Mouse (Mus musculus) lung, embryonic 16.5 days (tissue): ENCODE results near the gene Tyro3. TPM values are rescaled to one million over a fixed set of nuclear protein-coding genes. Genes with fewer than 3 reads are reported as not detected.
A peak's percentile ranks its signal among the peaks of the same experiment; 100 is the strongest.

Experiments
- ATAC-seq: fragments of 200-750 bp; cut with Nextera tagmentation; 2 replicates; pipeline ENCODE4 v1.8.0; 2017; ENCODE audit warnings: low read depth, mild to moderate bottlenecking, moderate library complexity
- H3K27ac ChIP-seq: fragments of 300-500 bp; sonication (generic); 2 replicates; pipeline ENCODE4 v1.5.1; 2014; ENCODE audit warnings: mild to moderate bottlenecking, control low read depth, low read length
- H3K27me3 ChIP-seq: fragments of 300-500 bp; sonication (generic); 2 replicates; pipeline ENCODE4 v1.6.1; 2014; ENCODE audit warnings: low read depth, low read length, mixed read lengths; ENCODE audit not compliant: control insufficient read depth, insufficient read depth
- H3K36me3 ChIP-seq: fragments of 300-500 bp; sonication (generic); 2 replicates; pipeline ENCODE4 v1.6.1; 2014; ENCODE audit warnings: low read length; ENCODE audit not compliant: control insufficient read depth, insufficient read depth
- H3K4me1 ChIP-seq: fragments of 300-500 bp; sonication (generic); replicated peaks from 2 replicates; pipeline ENCODE4 v1.6.1; 2014; ENCODE audit warnings: low read length, mixed read lengths; ENCODE audit not compliant: control insufficient read depth, insufficient read depth
- H3K4me2 ChIP-seq: fragments of 300-500 bp; sonication (generic); 2 replicates; pipeline ENCODE4 v1.6.1; 2014; ENCODE audit warnings: low read depth, low read length, control low read depth
- H3K4me3 ChIP-seq: fragments of 300-500 bp; sonication (generic); 2 replicates; pipeline ENCODE4 v1.5.1; 2014; ENCODE audit warnings: mild to moderate bottlenecking, low read length, control low read depth
- H3K9ac ChIP-seq: fragments of 300-500 bp; sonication (generic); 2 replicates; pipeline ENCODE4 v1.6.1; 2014; ENCODE audit warnings: low read length, control low read depth
- H3K9me3 ChIP-seq: fragments of 300-500 bp; sonication (generic); 2 replicates; pipeline ENCODE4 v1.6.1; 2016; ENCODE audit warnings: low read length; ENCODE audit not compliant: control insufficient read depth
- WGBS: fragments of 180-500 bp; shearing (Covaris S2); extraction: QIAGEN DNeasy Blood & Tissue Kit; methylation state at CpG from one replicate; pipeline ENCODE4 v1.1.7; 2014; 5-methylcytosine and 5-hydroxymethylcytosine counted together
- polyA plus RNA-seq: library from polyadenylated mRNA; unstranded; fragments of >200 nt; fragmentation: Nextera tagmentation; extraction: Ambion mirVana; gene quantifications from 2 replicates; pipeline ENCODE4 v1.2.1, GENCODE M21; 2015

Tyro3 gene
- polyA plus RNA-seq, 1 experiment from 2014 or later, result 20.1 TPM

DNA sequence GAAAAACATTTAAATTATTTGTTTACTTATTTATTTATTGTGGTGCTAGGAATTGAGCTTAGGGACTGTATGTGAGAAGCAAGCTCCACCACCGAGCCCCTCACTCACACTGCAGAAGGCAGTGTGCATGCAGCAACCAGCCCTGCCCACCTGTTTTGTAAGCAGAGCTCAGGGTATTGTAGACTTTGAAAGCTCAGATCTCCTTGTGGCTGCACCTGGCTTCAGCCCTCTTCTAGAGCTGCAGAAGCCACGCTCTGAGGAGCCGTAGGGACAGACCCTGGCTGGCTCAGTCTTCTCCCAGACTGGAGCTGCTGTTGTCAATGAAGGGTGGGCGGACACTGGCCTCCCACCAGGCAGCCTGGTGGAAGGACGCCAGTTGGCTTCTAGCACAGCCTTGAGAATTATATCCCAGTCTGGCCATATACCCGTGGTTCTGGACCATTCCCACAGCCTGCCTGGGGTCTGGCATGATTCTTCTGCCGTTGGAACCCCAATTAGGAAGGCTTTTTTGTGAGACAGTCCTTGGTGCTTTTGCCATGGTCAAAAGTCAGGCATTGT is 16.9 kb downstream of the Tyro3 start:
- peak; percentile 68 for ATAC-seq
- Histone ChIP-seq H3K9ac (no peak overlapping the region), H3K27me3 (no peaks in the 10 kb centered on the region), H3K4me3 (no peak overlapping the region), H3K9me3 (no peaks in the 10 kb centered on the region), H3K27ac (peak overlapping the region; percentile 23; the same call in 1 of the 2 replicates), H3K4me2 (no peak overlapping the region), H3K36me3 (peaks cover 4% of the 10 kb centered on the region), H3K4me1 (0 out of 2 replicates have a peak, but pooled peaks cover 2% of the 10 kb centered on the region)
- 60% methylated on average over 7 of the region's 7 CpGs for WGBS

DNA sequence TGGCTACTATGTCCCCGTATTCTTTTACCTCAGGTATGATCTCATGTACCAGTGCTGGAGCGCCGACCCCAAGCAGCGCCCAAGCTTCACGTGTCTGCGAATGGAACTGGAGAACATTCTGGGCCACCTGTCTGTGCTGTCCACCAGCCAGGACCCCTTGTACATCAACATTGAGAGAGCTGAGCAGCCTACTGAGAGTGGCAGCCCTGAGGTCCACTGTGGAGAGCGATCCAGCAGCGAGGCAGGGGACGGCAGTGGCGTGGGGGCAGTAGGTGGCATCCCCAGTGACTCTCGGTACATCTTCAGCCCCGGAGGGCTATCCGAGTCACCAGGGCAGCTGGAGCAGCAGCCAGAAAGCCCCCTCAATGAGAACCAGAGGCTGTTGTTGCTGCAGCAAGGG is 19.1 kb downstream of the Tyro3 start:
- Histone ChIP-seq H3K4me3 (no peak overlapping the region), H3K9ac (no peak overlapping the region), H3K9me3 (no peaks in the 10 kb centered on the region), H3K27me3 (no peaks in the 10 kb centered on the region), H3K4me2 (no peak overlapping the region), H3K4me1 (0 out of 2 replicates have a peak, but pooled peaks cover 2% of the 10 kb centered on the region), H3K36me3 (peaks cover 2% of the 10 kb centered on the region), H3K27ac (no peak overlapping the region)
- WGBS, result 94% methylated on average over 13 of the region's 13 CpGs
- no peak for ATAC-seq

- H3K4me3 ChIP-seq, result no peak overlapping the region
- H3K27ac ChIP-seq, result no peak overlapping the region
- no peak for ATAC-seq
- no peaks in the 10 kb centered on the region for H3K9me3 ChIP-seq
- H3K4me2 ChIP-seq, result no peak overlapping the region
- H3K4me1 ChIP-seq, result 0 out of 2 replicates have a peak, but pooled peaks cover 2% of the 10 kb centered on the region
- peaks cover 2% of the 10 kb centered on the region for H3K36me3 ChIP-seq
- H3K27me3 ChIP-seq, result no peaks in the 10 kb centered on the region
- 78% methylated on average over 5 of the region's 5 CpGs for WGBS
- no peak overlapping the region for H3K9ac ChIP-seq
These were observed 19.5 kb downstream of the Tyro3 start for GRCm38 (mm10) chr2:119817047-119817446.

GRCm38 (mm10) chr2:119818668-119819272 is 21.2 kb downstream of the Tyro3 start:
- H3K27ac ChIP-seq, result peak overlapping the region; percentile 58

DNA sequence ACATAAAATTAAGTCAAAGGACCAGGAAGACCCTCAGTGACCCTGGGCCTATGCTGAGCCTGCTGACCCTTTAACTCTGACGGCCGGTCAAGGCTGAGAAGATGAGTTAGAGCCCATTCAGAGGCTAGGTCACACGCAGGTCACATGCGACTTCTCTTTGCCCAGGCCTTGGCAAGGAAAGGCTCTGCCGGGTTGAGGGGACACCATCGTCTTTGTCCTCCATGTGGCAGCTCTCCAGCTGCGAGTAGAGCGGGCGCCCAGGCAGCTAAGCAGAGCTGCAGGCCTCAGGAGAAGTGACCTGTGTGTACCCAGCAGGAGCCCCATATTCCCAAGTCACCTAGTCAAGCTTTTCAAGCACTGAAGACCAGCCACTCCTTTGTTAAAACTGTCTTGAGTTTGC is 23.6 kb downstream of the Tyro3 start:
- no peaks in the 10 kb centered on the region for H3K27me3 ChIP-seq
- no peak overlapping the region for H3K9ac ChIP-seq
- H3K9me3 ChIP-seq, result no peaks in the 10 kb centered on the region
- no peak overlapping the region for H3K4me2 ChIP-seq
- WGBS, result 80% methylated on average over 9 of the region's 9 CpGs
- H3K4me1 ChIP-seq, result 0 out of 2 replicates have a peak, but pooled peaks cover 2% of the 10 kb centered on the region
- no peak overlapping the region for H3K27ac ChIP-seq
- H3K36me3 ChIP-seq, result peaks cover 1% of the 10 kb centered on the region; the same call in 1 of the 2 replicates
- ATAC-seq, result no peak
- no peak overlapping the region for H3K4me3 ChIP-seq

More at GRCm38 (mm10) chr2:119818668-119819272, 21.2 kb downstream of the Tyro3 start:
- Histone ChIP-seq H3K4me3 (no peak overlapping the region), H3K9me3 (no peaks in the 10 kb centered on the region), H3K36me3 (peaks cover 2% of the 10 kb centered on the region), H3K27me3 (no peaks in the 10 kb centered on the region), H3K4me2 (no peak overlapping the region), H3K9ac (no peak overlapping the region), H3K4me1 (0 out of 2 replicates have a peak, but pooled peaks cover 2% of the 10 kb centered on the region)
- 39% methylated on average over 9 of the region's 9 CpGs for WGBS
- peak; percentile 70 for ATAC-seq

DNA sequence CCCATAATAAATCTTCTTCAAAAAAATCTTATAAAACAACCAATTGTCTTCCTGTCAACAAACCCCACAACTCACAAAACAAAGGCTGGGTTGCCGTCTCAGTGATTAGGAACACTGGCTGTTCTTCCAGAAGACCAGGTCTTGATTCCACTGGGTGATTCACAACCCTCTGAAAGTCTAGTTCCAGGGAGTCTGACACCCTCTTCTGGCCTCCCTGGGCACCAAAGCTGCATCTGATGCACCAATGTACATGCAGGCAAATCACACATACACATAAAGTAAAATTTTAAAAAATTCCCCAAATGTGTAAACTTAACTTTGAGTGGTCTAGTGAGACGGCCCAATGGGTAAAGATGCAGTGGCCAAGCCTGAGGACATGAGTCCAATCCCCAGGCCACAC is 33.0 kb downstream of the Tyro3 start:
- H3K27ac ChIP-seq, result no peak overlapping the region
- H3K36me3 ChIP-seq, result no peaks in the 10 kb centered on the region
- H3K4me1 ChIP-seq, result no peaks in the 10 kb centered on the region
- H3K9ac ChIP-seq, result no peak overlapping the region
- H3K9me3 ChIP-seq, result no peaks in the 10 kb centered on the region
- no peak for ATAC-seq
- H3K4me2 ChIP-seq, result no peak overlapping the region
- 63% methylated on average over 2 of the region's 2 CpGs for WGBS
- H3K4me3 ChIP-seq, result no peak overlapping the region
- H3K27me3 ChIP-seq, result no peaks in the 10 kb centered on the region

- Histone ChIP-seq H3K36me3 (no peaks in the 10 kb centered on the region), H3K4me2 (no peak overlapping the region), H3K9ac (no peak overlapping the region), H3K27me3 (no peaks in the 10 kb centered on the region), H3K9me3 (no peaks in the 10 kb centered on the region), H3K27ac (no peak overlapping the region), H3K4me3 (no peak overlapping the region), H3K4me1 (no peaks in the 10 kb centered on the region)
- WGBS, result 87% methylated on average over 4 of the region's 4 CpGs
- ATAC-seq, result no peak
These were observed 36.7 kb downstream of the Tyro3 start for GRCm38 (mm10) chr2:119834231-119834630.

DNA sequence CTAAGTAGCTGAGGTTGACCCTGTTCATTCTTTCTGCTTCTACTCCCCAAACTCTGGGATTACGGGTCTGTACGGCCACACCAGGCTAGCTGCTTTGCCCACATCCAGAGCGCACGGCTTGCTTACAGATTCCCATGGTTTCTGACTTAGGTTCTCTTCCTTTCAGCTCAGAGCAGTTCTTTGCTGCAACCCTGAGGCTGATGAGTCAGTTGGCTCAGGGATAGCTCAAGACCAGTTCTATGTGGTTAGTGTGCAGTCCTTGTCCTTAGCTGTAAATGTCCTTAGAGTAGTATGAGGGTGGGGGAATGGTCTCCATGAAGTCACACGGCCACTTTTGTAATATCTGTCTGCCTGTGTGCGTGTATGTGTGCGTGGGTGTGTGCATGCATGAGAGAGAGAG is 40.1 kb downstream of the Tyro3 start:
- Histone ChIP-seq H3K4me3 (no peak overlapping the region), H3K9ac (no peak overlapping the region), H3K27me3 (no peaks in the 10 kb centered on the region), H3K9me3 (no peaks in the 10 kb centered on the region), H3K4me2 (no peak overlapping the region), H3K36me3 (no peaks in the 10 kb centered on the region), H3K27ac (no peak overlapping the region), H3K4me1 (no peaks in the 10 kb centered on the region)
- ATAC-seq, result no peak
- 86% methylated on average over 7 of the region's 7 CpGs for WGBS

DNA sequence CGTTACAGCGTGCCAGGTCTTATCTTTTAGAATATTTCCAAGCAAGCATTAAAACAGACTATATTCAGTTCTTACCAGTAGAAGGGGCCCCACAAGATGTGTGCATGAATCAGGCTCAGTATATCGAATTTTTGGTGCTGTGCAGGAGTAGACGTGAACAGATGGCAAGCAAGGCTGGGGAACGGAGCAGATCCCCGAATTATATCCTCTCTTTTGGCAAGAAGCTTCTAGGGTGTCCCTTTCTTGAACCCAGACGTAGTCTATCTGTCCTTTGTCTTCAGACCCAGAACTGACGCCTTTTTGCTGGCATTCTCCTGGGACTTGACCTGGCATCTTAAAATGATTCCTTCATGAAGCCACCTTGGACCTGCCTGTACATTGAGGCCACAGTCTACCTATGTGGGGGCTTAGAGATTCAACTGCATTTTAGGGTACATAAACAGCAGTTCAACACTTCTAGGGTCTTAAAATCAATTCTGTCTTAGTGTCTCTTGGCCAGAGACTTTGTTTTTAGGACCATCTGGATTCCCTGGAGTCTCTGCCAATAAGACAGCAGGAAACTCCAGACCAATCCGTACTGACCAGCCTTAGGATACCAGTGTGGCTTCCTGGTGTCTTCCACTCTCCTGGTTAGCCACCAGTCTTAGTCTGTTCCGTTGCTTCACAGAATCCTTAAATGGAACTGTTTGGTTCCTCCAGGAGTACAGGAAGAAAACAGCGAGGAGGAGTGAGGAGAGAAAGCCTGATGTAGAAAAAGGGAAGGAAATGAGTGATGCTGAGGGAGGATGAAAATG is 41.0 kb downstream of the Tyro3 start:
- Histone ChIP-seq H3K36me3 (no peaks in the 10 kb centered on the region), H3K4me3 (no peak overlapping the region), H3K9me3 (no peaks in the 10 kb centered on the region), H3K9ac (no peak overlapping the region), H3K27ac (no peak overlapping the region), H3K4me1 (no peaks in the 10 kb centered on the region), H3K27me3 (no peaks in the 10 kb centered on the region), H3K4me2 (no peak overlapping the region)
- WGBS, result 73% methylated on average over 11 of the region's 11 CpGs
- ATAC-seq, result no peak
